Mouse (Mus musculus) embryo, embryonic 11.5 days (tissue): ENCODE results near the gene Fry.
A peak's percentile ranks its signal among the peaks of the same experiment; 100 is the strongest.

ENCODE experiments used
- DNase-seq: peaks from one replicate; pipeline ENCODE4 v3.0.0-alpha.2; 2012; ENCODE audit warnings: low read depth, low spot score

Gene Fry

GRCm38 (mm10) chr5:150521937-150522866, 403.8 kb downstream of the Fry start, which contains the start of gene Brca2:
TSS of gene Brca2 (plus strand) at chr5:150522630.
- DNase-seq = peak; percentile 87

DNA sequence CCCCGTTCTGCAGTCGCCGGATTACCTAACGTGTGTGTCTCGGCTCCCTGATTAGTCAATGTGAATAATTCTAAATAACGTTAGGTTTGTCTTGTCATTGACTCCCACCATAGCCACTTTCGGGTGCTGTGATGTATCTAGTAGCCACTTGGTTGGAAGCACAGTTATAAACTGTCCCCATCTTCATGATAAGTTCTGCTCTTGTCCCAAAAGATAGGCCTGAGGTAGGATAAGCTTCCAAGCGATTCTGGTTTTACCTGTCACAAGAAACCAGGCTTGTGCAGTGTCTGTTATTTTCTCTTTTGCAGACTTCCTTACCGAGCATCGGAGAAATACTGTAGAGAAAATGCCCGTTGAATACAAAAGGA, 404.4 kb downstream of the Fry start:
- no peak for DNase-seq

- no peak for DNase-seq
These were observed 406.8 kb downstream of the Fry start for GRCm38 (mm10) chr5:150525239-150525638.

DNA sequence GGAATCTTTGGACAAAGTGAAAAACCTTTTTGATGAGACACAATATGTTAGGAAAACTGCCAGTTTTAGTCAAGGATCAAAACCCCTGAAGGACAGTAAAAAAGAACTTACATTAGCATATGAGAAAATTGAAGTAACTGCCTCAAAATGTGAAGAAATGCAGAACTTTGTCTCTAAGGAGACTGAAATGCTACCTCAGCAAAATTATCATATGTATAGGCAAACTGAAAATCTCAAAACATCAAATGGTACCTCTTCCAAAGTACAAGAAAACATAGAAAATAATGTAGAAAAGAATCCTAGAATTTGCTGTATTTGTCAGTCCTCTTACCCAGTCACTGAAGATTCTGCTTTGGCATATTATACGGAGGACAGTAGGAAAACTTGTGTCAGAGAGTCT, 422.9 kb downstream of the Fry start:
- DNase-seq = no peak

DNA sequence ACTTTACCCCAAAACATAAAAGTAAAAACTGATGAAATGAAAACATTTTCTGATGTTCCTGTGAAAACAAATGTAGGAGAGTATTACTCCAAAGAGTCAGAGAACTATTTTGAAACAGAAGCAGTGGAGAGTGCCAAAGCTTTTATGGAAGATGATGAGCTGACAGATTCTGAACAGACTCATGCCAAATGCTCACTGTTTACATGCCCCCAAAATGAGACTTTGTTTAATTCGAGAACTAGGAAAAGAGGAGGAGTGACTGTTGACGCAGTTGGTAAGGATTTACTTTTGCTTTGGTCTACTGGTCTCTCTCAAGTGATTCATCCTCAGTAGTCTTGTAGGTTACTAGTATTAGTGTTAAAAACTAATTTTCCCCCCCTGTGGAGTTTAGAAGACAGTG, 424.7 kb downstream of the Fry start:
- no peak for DNase-seq
